In genomic region chr11:6567951-6568350, GRCm38 (mm10) we compare ENCODE assay signal across 11 mouse cellular contexts. TPM values are rescaled to one million over a fixed set of nuclear protein-coding genes. Genes with fewer than 3 reads are reported as not detected.
DNase-seq lines count a peak whose midpoint lies in the region; ATAC-seq and TF ChIP-seq lines count a peak whose summit lies in the region.
"Had no signal": no experiment of that assay in that cellular context is flagged by ENCODE, and none has a peak within 500 bp of the region (broad histone marks: within the 10 kb centered on the region; RNA-seq: fewer than 3 reads in every experiment).

No protein-coding gene starts in this region.

- TF ChIP-seq CTCF in left cerebral cortex, adult 2 months (IDR thresholded peaks at IDR 0.05), result no peak

- intact Hi-C loops in left cerebral cortex, adult 2 months (cut with DNase I), result no loop called here
- intact Hi-C loops in left cerebral cortex, postnatal 4 days (cut with DNase I), result no loop called here

- DNase-seq in forebrain, embryonic 11.5 days (ENCODE audit: low spot score), result no peak
- DNase-seq in left cerebral cortex, adult 2 months (ENCODE audit: extremely low spot score in 1 of 2, low spot score in 2 of 2), result no peak
- no peak for DNase-seq in left cerebral cortex, postnatal 4 days
- no peak for DNase-seq in ovary, postnatal 10 days (ENCODE audit: low spot score)
- no peak for DNase-seq in adrenal gland, adult 8-10 months
- DNase-seq: gastrocnemius, postnatal 14 days; kidney, postnatal 25 days had no signal

- H3K9me3 ChIP-seq in forebrain, embryonic 13.5 days (replicated peaks), result no peaks in the 10 kb centered on the region
- H3K9me3 ChIP-seq in forebrain, embryonic 11.5 days (ENCODE audit: control insufficient read depth, low read length), result no peaks in the 10 kb centered on the region

- H3K27me3 ChIP-seq in forebrain, embryonic 13.5 days, result no peaks in the 10 kb centered on the region
- no peaks in the 10 kb centered on the region for H3K27me3 ChIP-seq in forebrain, embryonic 11.5 days (ENCODE audit: control insufficient read depth, insufficient read depth, low read length)
- H3K27me3 ChIP-seq: Patski had no signal

- no peak overlapping the region for H3K9ac ChIP-seq in forebrain, embryonic 13.5 days
- no peak overlapping the region for H3K9ac ChIP-seq in forebrain, embryonic 11.5 days (ENCODE audit: low read length)

- no peak for ATAC-seq in forebrain, embryonic 13.5 days
- no peak for ATAC-seq in forebrain, embryonic 11.5 days (replicated peaks; ENCODE audit: low FRiP score)
- peak; percentile 40 for ATAC-seq in erythroid progenitor cell, adult 5-6 weeks (replicated peaks; ENCODE audit: low FRiP score, poor library complexity, severe bottlenecking)
- peak; percentile 58 for ATAC-seq in megakaryocyte, adult 5-6 weeks (ENCODE audit: poor library complexity, severe bottlenecking)
- ATAC-seq: Patski had no signal

- peaks cover 18% of the 10 kb centered on the region for H3K4me1 ChIP-seq in forebrain, embryonic 13.5 days
- 0 out of 2 replicates have a peak, but pooled peaks cover 2% of the 10 kb centered on the region for H3K4me1 ChIP-seq in forebrain, embryonic 11.5 days (replicated peaks; ENCODE audit: control insufficient read depth, insufficient read depth, low read length)

- H3K27ac ChIP-seq in forebrain, embryonic 13.5 days, result 0 out of 2 replicates have a peak overlapping the region, but pooled peaks have one; percentile 65
- no peak overlapping the region for H3K27ac ChIP-seq in forebrain, embryonic 11.5 days (ENCODE audit: low read depth, low read length)
- peak overlapping the region; percentile 8; the same call in 1 of the 2 replicates for H3K27ac ChIP-seq in left cerebral cortex, adult 2 months

- no peak overlapping the region for H3K4me2 ChIP-seq in forebrain, embryonic 13.5 days
- H3K4me2 ChIP-seq in forebrain, embryonic 11.5 days (ENCODE audit: low read depth, low read length, severe bottlenecking), result no peak overlapping the region

- peaks cover 37% of the 10 kb centered on the region for H3K36me3 ChIP-seq in forebrain, embryonic 13.5 days (ENCODE audit: poor library complexity, severe bottlenecking)
- H3K36me3 ChIP-seq in forebrain, embryonic 11.5 days (ENCODE audit: control insufficient read depth, insufficient read depth, low read length), result no peaks in the 10 kb centered on the region

- 88% methylated on average over 8 of the region's 8 CpGs for WGBS in forebrain, embryonic 13.5 days
- 86% methylated on average over 8 of the region's 8 CpGs for WGBS in forebrain, embryonic 11.5 days

- no peak overlapping the region for H3K4me3 ChIP-seq in forebrain, embryonic 13.5 days
- no peak overlapping the region for H3K4me3 ChIP-seq in forebrain, embryonic 11.5 days (ENCODE audit: low read depth, low read length)
- H3K4me3 ChIP-seq in left cerebral cortex, adult 2 months, result no peak overlapping the region

RNA-seq across cellular contexts. Expression of gene Ccm2, which starts 21.3 kb away (rescaled TPM):
- 82.2 and 90.5 TPM in 2 replicates for polyA plus RNA-seq in forebrain, embryonic 13.5 days (2015; fragmentation: Nextera tagmentation; extraction: Ambion mirVana)
- 90.8 and 97.2 TPM in 2 replicates for polyA plus RNA-seq in forebrain, embryonic 11.5 days (2014; fragmentation: Nextera tagmentation; extraction: Ambion mirVana)
- total RNA-seq in left cerebral cortex, adult 2 months (2021), result 10 to 100 TPM; 51.3 to 69.5 TPM
- 10 to 100 TPM; 55.6 to 58.9 TPM for total RNA-seq in left cerebral cortex, postnatal 4 days (2021)
- total RNA-seq in erythroid progenitor cell, adult 5-6 weeks (2015; ENCODE audit: low replicate concordance), result 18.7 and 30.6 TPM in 2 replicates
- 9.8 and 31.8 TPM in 2 replicates for total RNA-seq in erythroid progenitor cell, adult 5-6 weeks (2017; ENCODE audit: low replicate concordance)
- total RNA-seq in megakaryocyte, adult 5-6 weeks (2015), result 32.2 and 32.4 TPM in 2 replicates
- 63.5 and 63.9 TPM in 2 replicates for total RNA-seq in megakaryocyte, adult 5-6 weeks (2017)
- total RNA-seq in adrenal gland, adult 8-10 months (2022), result 10 to 100 TPM; 35.8 to 40.8 (median 40.5) TPM

RNA-seq across cellular contexts. Expression of gene Nacad, which starts 37.9 kb away (rescaled TPM):
- polyA plus RNA-seq in forebrain, embryonic 13.5 days (2015; fragmentation: Nextera tagmentation; extraction: Ambion mirVana), result 50.1 and 62.2 TPM in 2 replicates
- 28.4 and 29.3 TPM in 2 replicates for polyA plus RNA-seq in forebrain, embryonic 11.5 days (2014; fragmentation: Nextera tagmentation; extraction: Ambion mirVana)
- total RNA-seq in left cerebral cortex, adult 2 months (2021), result 10 to 100 TPM; 41.4 to 43.8 TPM
- total RNA-seq in left cerebral cortex, postnatal 4 days (2021), result 10 to 100 TPM; 94.4 to 99.0 TPM
- not detected in 2 replicates for total RNA-seq in erythroid progenitor cell, adult 5-6 weeks (2015; ENCODE audit: low replicate concordance)
- 0.98 and 2.7 TPM in 2 replicates for total RNA-seq in erythroid progenitor cell, adult 5-6 weeks (2017; ENCODE audit: low replicate concordance)
- 0.23 TPM in 1 of 2 replicates, not detected in the other for total RNA-seq in megakaryocyte, adult 5-6 weeks (2015)
- total RNA-seq in megakaryocyte, adult 5-6 weeks (2017), result not detected in 2 replicates
- 1 to 10 TPM; 1.2 to 2.8 (median 1.8) TPM for total RNA-seq in adrenal gland, adult 8-10 months (2022)

RNA-seq across cellular contexts. Expression of gene Myo1g, which starts 47.2 kb away (rescaled TPM):
- 0.17 and 0.21 TPM in 2 replicates for polyA plus RNA-seq in forebrain, embryonic 13.5 days (2015; fragmentation: Nextera tagmentation; extraction: Ambion mirVana)
- 0.16 and 0.63 TPM in 2 replicates for polyA plus RNA-seq in forebrain, embryonic 11.5 days (2014; fragmentation: Nextera tagmentation; extraction: Ambion mirVana)
- under 1 TPM; 0.40 to 0.48 TPM for total RNA-seq in left cerebral cortex, adult 2 months (2021)
- under 1 TPM; 0.46 to 0.74 TPM for total RNA-seq in left cerebral cortex, postnatal 4 days (2021)
- total RNA-seq in erythroid progenitor cell, adult 5-6 weeks (2015; ENCODE audit: low replicate concordance), result 6.3 and 16.6 TPM in 2 replicates
- total RNA-seq in erythroid progenitor cell, adult 5-6 weeks (2017; ENCODE audit: low replicate concordance), result 6.3 and 14.6 TPM in 2 replicates
- total RNA-seq in megakaryocyte, adult 5-6 weeks (2015), result 161 and 175 TPM in 2 replicates
- total RNA-seq in megakaryocyte, adult 5-6 weeks (2017), result 182 and 197 TPM in 2 replicates
- total RNA-seq in adrenal gland, adult 8-10 months (2022), result 1 to 10 TPM; 2.1 to 4.8 (median 3.4) TPM

RNA-seq across cellular contexts. Expression of gene Tbrg4, which starts 57.9 kb away (rescaled TPM):
- polyA plus RNA-seq in forebrain, embryonic 13.5 days (2015; fragmentation: Nextera tagmentation; extraction: Ambion mirVana), result 32.1 and 36.5 TPM in 2 replicates
- polyA plus RNA-seq in forebrain, embryonic 11.5 days (2014; fragmentation: Nextera tagmentation; extraction: Ambion mirVana), result 53.0 TPM in 2 replicates
- 10 to 100 TPM; 45.9 to 50.8 TPM for total RNA-seq in left cerebral cortex, adult 2 months (2021)
- total RNA-seq in left cerebral cortex, postnatal 4 days (2021), result 10 to 100 TPM; 50.5 to 52.2 TPM
- total RNA-seq in erythroid progenitor cell, adult 5-6 weeks (2015; ENCODE audit: low replicate concordance), result 10.1 and 21.8 TPM in 2 replicates
- total RNA-seq in erythroid progenitor cell, adult 5-6 weeks (2017; ENCODE audit: low replicate concordance), result 3.1 and 9.2 TPM in 2 replicates
- 15.3 and 17.3 TPM in 2 replicates for total RNA-seq in megakaryocyte, adult 5-6 weeks (2015)
- total RNA-seq in megakaryocyte, adult 5-6 weeks (2017), result 9.4 and 10.6 TPM in 2 replicates
- total RNA-seq in adrenal gland, adult 8-10 months (2022), result 10 to 100 TPM; 49.3 to 68.1 (median 60.4) TPM

Comparison
In these comparisons a context has a peak if more than half of its experiments do, and no peak if none do; other contexts are left out.
1. ATAC-seq: peak in erythroid progenitor cell, adult 5-6 weeks (single experiment) and megakaryocyte, adult 5-6 weeks (single experiment); none in forebrain, embryonic 13.5 days (single experiment) and forebrain, embryonic 11.5 days (single experiment).
2. RNA of gene Nacad, which starts 37.9 kb away (total RNA-seq): 94.4 to 99.0 TPM in left cerebral cortex, postnatal 4 days and 41.4 to 43.8 TPM in left cerebral cortex, adult 2 months; 1.2 to 2.8 TPM in adrenal gland, adult 8-10 months, 0.98 to 2.7 TPM in erythroid progenitor cell, adult 5-6 weeks and 0.23 TPM in megakaryocyte, adult 5-6 weeks; every median in the first group is over 10 times any median in the second.
3. RNA of gene Myo1g, which starts 47.2 kb away (total RNA-seq): 161 to 197 TPM in megakaryocyte, adult 5-6 weeks; 6.3 to 16.6 TPM in erythroid progenitor cell, adult 5-6 weeks, 2.1 to 4.8 TPM in adrenal gland, adult 8-10 months, 0.46 to 0.74 TPM in left cerebral cortex, postnatal 4 days and 0.40 to 0.48 TPM in left cerebral cortex, adult 2 months; every median in the first group is over 4 times any median in the second.